Mouse (Mus musculus) heart, postnatal 0 days (tissue): ENCODE measurements around the gene Prph2. TPM values are rescaled to one million over a fixed set of nuclear protein-coding genes. Genes with fewer than 3 reads are reported as not detected.

Experiments
- ATAC-seq: fragments of 200-750 bp; cut with Nextera tagmentation; 2 replicates; pipeline ENCODE4 v1.8.0; 2017; ENCODE audit warnings: low read depth, moderate number of reproducible peaks, moderate library complexity; ENCODE audit not compliant: insufficient read depth
- DNase-seq: peaks from one replicate; pipeline ENCODE4 v3.0.0-alpha.2; 2016; ENCODE audit warnings: low spot score
- H3K27ac ChIP-seq: fragments of 300-500 bp; sonication (generic); 2 replicates; pipeline ENCODE4 v1.5.1; 2014; ENCODE audit warnings: low read depth, mild to moderate bottlenecking
- H3K27me3 ChIP-seq: fragments of 300-500 bp; sonication (generic); 2 replicates; pipeline ENCODE4 v1.6.1; 2014; ENCODE audit warnings: low read length, mixed read lengths; ENCODE audit not compliant: control insufficient read depth, insufficient read depth
- H3K36me3 ChIP-seq: fragments of 300-500 bp; sonication (generic); replicated peaks from 2 replicates; pipeline ENCODE4 v1.6.1; 2014; ENCODE audit warnings: low read length, mixed read lengths; ENCODE audit not compliant: control insufficient read depth, insufficient read depth
- H3K4me1 ChIP-seq: fragments of 300-500 bp; sonication (generic); 2 replicates; pipeline ENCODE4 v1.6.1; 2014; ENCODE audit warnings: antibody characterized with exemption; ENCODE audit not compliant: control insufficient read depth, insufficient read depth
- H3K4me2 ChIP-seq: fragments of 300-500 bp; sonication (generic); 2 replicates; pipeline ENCODE4 v1.6.1; 2014; ENCODE audit warnings: low read depth, mild to moderate bottlenecking, low read length, moderate library complexity
- H3K4me3 ChIP-seq: fragments of 300-500 bp; sonication (generic); 2 replicates; pipeline ENCODE4 v1.5.1; 2014; ENCODE audit warnings: low read depth, low read length
- H3K9ac ChIP-seq: fragments of 300-500 bp; sonication (generic); replicated peaks from 2 replicates; pipeline ENCODE4 v1.6.1; 2014; ENCODE audit warnings: low read depth, low read length, mixed read lengths
- H3K9me3 ChIP-seq: fragments of 300-500 bp; sonication (generic); replicated peaks from 2 replicates; pipeline ENCODE4 v1.6.1; 2016; ENCODE audit warnings: low read length; ENCODE audit not compliant: control insufficient read depth
- CTCF ChIP-seq: IDR thresholded peaks from 2 replicates; pipeline ENCODE4 v1.5.1; 2016; ENCODE audit warnings: antibody characterized with exemption, control low read depth, low read depth
- EP300 ChIP-seq: IDR thresholded peaks from 2 replicates; pipeline ENCODE4 v1.6.1; 2016; ENCODE audit warnings: antibody characterized with exemption, low read depth
- WGBS: fragments of 180-500 bp; shearing (Covaris S2); extraction: QIAGEN DNeasy Blood & Tissue Kit; methylation state at CpG from one replicate; pipeline ENCODE4 v1.1.7; 2014; 5-methylcytosine and 5-hydroxymethylcytosine counted together
- polyA plus RNA-seq: library from polyadenylated mRNA; unstranded; fragments of >200 nt; fragmentation: Nextera tagmentation; extraction: Ambion mirVana; gene quantifications from 2 replicates; pipeline ENCODE4 v1.2.1, GENCODE M21; 2015
- total RNA-seq: library from RNA; depleted of rRNA; stranded (reverse); fragments of >200 nt; gene quantifications from 2 replicates; pipeline ENCODE4 v1.2.3, GENCODE M21; 2014; ENCODE audit warnings: low replicate concordance

Gene Prph2
- total and polyA plus RNA-seq, 2 experiments from 2014 or later = not detected

DNA sequence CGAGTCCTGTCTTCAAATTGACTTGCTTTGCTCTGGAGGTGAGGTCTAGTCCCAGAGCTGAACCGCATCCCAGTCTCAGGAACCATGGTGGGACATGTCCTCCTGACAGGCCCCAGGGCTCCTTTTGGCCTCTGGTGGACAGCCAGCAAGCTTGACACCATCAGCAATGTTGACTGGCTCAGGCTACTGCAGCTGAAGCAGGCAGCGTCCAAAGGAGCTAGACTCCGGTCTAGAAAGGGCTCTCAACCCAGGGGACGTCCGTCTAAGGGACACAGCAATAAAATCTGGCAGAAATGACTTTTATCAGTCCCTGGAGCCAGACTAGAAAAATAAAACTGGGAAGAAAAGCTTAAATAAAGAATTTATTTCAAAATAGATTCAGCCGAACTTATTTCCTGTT, 19.6 kb downstream of the Prph2 start:
- peaks cover 71% of the 10 kb centered on the region for H3K36me3 ChIP-seq
- WGBS = 85% methylated on average over 7 of the region's 7 CpGs
- DNase-seq (no peak), ATAC-seq (no peak)
- TF ChIP-seq CTCF = no peak
- TF ChIP-seq EP300 = no peak
- no peaks in the 10 kb centered on the region for H3K27me3 ChIP-seq
- no peaks in the 10 kb centered on the region for H3K9me3 ChIP-seq
- no peak overlapping the region for H3K4me2 ChIP-seq
- no peaks in the 10 kb centered on the region for H3K4me1 ChIP-seq
- no peak overlapping the region for H3K4me3 ChIP-seq
- no peak overlapping the region for H3K9ac ChIP-seq
- no peak overlapping the region for H3K27ac ChIP-seq

DNA sequence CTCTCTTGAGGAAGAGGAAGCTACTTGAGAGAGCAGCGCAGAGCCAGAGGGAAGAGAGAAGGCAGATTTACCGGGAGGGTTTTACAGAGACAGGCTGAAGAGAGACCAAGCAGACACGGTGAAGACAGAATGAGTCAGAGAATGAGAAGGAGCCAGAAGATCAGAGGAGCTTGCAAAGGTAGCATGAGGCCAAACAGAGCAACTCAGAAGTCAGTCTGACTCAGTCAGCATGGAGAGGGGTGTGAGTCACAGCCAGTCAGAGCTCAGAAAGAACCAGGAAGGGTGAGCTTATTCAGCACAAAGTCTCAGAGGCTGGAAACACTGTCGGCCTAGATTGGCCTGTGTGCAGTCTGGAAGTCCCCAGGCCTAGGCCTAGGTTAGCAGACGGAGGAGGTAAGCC, 22.7 kb downstream of the Prph2 start:
- Histone ChIP-seq H3K4me1 (no peaks in the 10 kb centered on the region), H3K36me3 (peaks cover 98% of the 10 kb centered on the region), H3K4me2 (no peak overlapping the region), H3K4me3 (no peak overlapping the region), H3K9ac (no peak overlapping the region), H3K27ac (no peak overlapping the region), H3K27me3 (no peaks in the 10 kb centered on the region), H3K9me3 (no peaks in the 10 kb centered on the region)
- DNase-seq (no peak), ATAC-seq (no peak)
- 85% methylated on average over 5 of the region's 5 CpGs for WGBS
- TF ChIP-seq CTCF = no peak
- TF ChIP-seq EP300 = no peak

DNA sequence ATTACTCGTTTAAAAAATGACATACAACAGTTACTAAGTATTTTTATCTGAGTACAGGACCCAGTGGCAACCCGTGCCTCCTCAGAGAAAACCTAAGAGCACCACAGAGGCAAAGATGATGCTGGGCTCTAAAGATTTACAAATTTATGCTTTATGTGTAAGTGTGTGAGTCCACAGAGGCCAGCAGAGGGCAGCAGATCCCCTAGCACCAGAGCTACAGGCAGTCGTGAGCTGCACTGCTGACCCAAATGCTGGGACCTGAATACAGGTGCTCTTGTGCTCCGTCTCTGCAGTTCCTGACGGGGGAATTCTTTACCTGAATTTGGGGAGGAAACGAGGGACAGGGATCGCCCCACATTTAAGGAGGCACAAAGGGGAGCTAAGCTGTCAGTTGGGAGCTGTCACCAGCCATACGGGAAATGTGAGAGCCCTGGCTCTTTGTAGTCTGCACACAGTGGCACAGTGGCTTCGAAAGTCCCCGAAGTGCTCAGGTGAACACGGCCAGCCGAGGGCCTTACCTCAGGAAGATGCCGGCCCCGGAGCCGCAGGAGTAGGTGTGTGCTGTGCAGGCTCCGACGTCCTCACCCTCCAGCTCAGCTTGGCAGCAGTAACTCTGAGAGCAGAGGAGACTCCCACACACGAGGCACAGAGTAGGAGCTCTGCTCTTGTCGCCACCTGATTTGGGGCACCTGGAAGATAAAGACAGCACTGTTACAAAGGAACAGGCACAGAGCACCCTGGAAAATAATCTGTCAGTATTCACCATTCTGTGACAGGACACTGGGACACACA, 23.5 kb downstream of the Prph2 start:
- H3K4me2 ChIP-seq = no peak overlapping the region
- H3K9ac ChIP-seq = no peak overlapping the region
- no peaks in the 10 kb centered on the region for H3K9me3 ChIP-seq
- 78% methylated on average over 19 of the region's 19 CpGs for WGBS
- H3K4me1 ChIP-seq = no peaks in the 10 kb centered on the region
- ATAC-seq (no peak), DNase-seq (peak; percentile 25)
- peak; percentile 67 for TF ChIP-seq CTCF
- TF ChIP-seq EP300 = no peak
- no peak overlapping the region for H3K27ac ChIP-seq
- H3K4me3 ChIP-seq = no peak overlapping the region
- H3K27me3 ChIP-seq = no peaks in the 10 kb centered on the region
- H3K36me3 ChIP-seq = peaks cover 99% of the 10 kb centered on the region

DNA sequence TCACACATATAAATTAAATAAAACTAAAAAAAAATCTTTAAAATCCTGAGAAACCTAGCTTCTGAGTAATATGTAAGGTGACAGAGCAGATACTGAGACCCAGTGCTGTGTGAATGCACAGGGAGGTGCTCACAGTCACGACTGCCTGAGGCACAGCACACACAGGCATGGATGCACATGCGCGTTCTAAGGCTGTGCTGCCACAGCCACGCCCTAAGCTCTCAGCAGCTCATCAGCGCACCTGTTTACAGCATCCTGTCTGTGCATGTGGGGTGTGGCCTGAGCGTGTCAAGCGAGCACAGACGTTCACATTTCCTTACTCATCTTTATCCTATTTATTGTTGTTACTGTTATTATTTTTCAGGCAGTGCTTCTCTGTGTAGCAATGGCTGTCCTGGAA, 30.2 kb downstream of the Prph2 start:
- Histone ChIP-seq H3K27ac (no peak overlapping the region), H3K27me3 (no peaks in the 10 kb centered on the region), H3K9me3 (no peaks in the 10 kb centered on the region), H3K36me3 (peaks cover 100% of the 10 kb centered on the region), H3K4me3 (no peak overlapping the region), H3K4me2 (no peak overlapping the region), H3K4me1 (no peaks in the 10 kb centered on the region), H3K9ac (no peak overlapping the region)
- DNase-seq (no peak), ATAC-seq (no peak)
- WGBS = 91% methylated on average over 8 of the region's 8 CpGs
- TF ChIP-seq CTCF (no peak), EP300 (no peak)

DNA sequence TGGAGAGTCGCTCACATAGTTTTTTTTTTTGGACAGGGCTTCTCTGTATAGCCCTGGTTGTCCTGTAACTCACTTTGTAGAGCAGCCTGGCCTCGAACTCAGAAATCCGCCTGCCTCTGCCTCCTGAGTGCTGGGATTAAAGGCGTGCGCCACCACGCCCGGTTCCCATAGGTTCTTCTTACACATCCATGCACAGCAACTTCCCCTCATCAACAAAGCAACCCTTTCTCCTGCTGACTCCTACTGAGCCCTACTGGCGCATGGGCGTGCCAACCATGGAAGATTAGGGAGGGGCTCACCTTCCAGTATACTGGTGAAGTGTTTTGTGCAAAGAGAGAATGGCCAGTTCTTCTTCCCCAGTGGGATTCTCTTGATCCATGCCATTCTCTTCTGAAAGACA, 32.2 kb downstream of the Prph2 start:
- 92% methylated on average over 9 of the region's 9 CpGs for whole genome bisulfite sequencing
- Histone ChIP-seq H3K27me3 (no peaks in the 10 kb centered on the region), H3K4me3 (no peak overlapping the region), H3K9ac (no peak overlapping the region), H3K4me2 (no peak overlapping the region), H3K36me3 (peaks cover 100% of the 10 kb centered on the region), H3K27ac (no peak overlapping the region), H3K4me1 (no peaks in the 10 kb centered on the region), H3K9me3 (no peaks in the 10 kb centered on the region)
- no peak for DNase-seq
- ATAC-seq = no peak
- TF ChIP-seq CTCF = no peak
- no peak for TF ChIP-seq EP300

DNA sequence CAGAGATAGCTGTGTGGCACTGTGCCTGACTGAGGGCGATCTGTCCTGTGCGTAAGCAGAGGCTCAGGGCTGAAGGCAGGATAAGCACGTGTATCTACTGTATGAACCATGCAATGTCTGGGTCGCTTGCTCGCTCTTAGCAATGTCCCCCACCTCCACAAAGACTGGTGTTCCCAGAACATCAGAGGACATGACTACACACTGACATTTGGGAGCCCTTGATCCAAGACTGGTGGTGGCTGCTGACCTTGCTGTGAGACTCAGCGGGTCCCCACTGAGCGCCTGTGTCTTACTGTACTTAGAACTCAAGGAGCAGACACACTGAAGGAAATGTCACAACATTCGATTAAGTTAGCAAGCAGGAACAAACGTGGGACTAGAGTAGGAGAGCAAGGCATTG, 36.0 kb downstream of the Prph2 start:
- no peak for ATAC-seq
- Histone ChIP-seq H3K27me3 (no peaks in the 10 kb centered on the region), H3K27ac (no peak overlapping the region), H3K4me3 (no peak overlapping the region), H3K9ac (no peak overlapping the region), H3K36me3 (peaks cover 85% of the 10 kb centered on the region), H3K4me2 (no peak overlapping the region), H3K4me1 (no peaks in the 10 kb centered on the region), H3K9me3 (no peaks in the 10 kb centered on the region)
- TF ChIP-seq EP300 (no peak), CTCF (no peak)
- no peak for DNase-seq
- 87% methylated on average over 9 of the region's 9 CpGs for WGBS
